Mouse (Mus musculus) thymus, postnatal 36 days (tissue): ENCODE data around the gene Zfp941.
A peak's percentile ranks its signal among the peaks of the same experiment; 100 is the strongest.

Source experiments
- DNase-seq, 2 experiments: peaks; one replicate each; pipeline ENCODE4 v3.0.0; 2022; ENCODE audit warnings: mixed read lengths in 2 of 2

The Zfp941 gene

GRCm38 (mm10) chr7:140821653-140822329 is at the start of gene Zfp941:
TSS of gene Zfp941 (minus strand) at chr7:140822178.
- DNase-seq = no peak

DNA sequence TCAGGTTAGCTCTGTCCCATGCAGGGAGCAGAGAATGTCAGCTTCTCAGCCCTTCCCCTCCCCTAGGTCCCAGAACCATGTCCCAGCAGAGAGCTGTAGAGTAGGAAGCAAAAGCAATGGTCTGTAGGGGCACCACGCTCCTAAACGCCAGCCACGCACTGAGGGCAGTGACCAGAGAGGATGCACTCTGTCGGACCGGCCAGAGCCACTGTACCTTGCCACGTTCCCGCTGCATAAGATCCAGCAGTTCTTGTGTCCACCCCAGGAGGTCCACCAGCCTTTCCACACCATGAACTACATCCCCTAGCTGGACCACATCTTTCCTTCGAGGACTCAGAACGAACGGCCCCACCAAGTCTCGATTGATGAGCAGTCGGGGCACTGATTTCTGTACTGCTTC is 42.8 kb upstream of the Zfp941 start:
- DNase-seq = no peak

DNA sequence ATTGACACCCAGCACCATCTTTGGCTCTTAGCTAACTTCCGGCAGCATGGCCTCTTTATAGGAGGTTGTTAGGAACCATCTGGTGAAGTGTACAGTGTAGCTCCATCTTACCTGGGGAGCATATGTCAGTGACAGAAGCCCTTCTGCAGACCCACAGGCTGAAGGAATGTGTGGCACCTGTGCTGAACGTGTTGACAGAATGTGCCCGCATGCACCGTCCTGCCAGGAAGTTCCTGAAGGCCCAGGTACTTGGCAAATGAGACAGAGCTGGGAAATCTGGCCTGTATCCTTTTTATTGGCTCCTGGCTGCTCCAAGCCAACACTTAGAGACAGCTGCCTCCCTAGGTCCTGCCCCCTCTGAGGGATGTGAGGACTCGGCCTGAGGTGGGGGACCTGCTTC is 38.8 kb upstream of the Zfp941 start:
- no peak for DNase-seq

GRCm38 (mm10) chr7:140859997-140860396 is 38.0 kb upstream of the Zfp941 start:
- DNase-seq = no peak

GRCm38 (mm10) chr7:140858746-140859145 is 36.8 kb upstream of the Zfp941 start:
- no peak for DNase-seq

- no peak for DNase-seq
Observed at GRCm38 (mm10) chr7:140857550-140858505, 35.9 kb upstream of the Zfp941 start, which contains the start of gene Bet1l. TSS of gene Bet1l (minus strand) at chr7:140857577.

DNA sequence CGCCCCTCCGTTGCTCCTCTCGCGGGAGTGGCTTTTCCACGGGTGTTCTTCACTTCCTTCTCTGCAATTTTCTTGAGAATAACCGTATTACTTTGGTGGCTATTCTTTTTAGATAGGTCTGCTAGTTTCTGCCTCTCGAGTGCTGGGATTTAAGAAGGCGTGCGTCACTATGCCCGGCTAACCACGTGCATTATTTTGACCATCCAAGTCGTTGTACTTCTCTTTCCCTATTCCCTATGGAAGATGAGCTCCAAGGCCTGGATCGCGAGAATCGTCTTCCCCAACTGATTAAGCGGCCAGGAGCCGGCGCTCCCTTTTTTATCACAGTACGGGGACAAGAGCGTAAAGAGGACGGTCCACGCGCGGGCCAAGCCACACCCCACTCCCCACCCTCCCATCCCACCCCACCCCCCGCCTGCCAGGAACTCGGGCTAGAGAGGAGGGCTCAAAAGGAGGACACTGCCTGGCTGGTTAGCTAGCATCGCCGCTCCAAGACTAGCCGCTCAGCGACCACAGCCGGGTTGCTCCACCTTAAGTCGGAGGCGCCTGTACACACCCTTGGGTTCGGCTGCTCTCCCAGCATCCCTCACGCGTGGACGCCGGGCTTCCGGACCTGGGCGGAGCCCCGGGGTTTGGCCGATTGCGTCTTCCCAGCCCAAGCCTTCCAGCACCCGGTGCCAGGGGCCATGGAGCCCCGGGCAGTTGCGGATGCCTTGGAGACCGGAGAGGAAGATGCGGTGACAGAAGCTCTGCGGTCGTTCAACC is 35.0 kb upstream of the Zfp941 start, which contains the start of gene Ric8a:
Gene Ric8a, plus strand, starts transcription at position 173 of the 765 bp plus-strand sequence.
- peak; percentile 84 to 86 for DNase-seq

DNA sequence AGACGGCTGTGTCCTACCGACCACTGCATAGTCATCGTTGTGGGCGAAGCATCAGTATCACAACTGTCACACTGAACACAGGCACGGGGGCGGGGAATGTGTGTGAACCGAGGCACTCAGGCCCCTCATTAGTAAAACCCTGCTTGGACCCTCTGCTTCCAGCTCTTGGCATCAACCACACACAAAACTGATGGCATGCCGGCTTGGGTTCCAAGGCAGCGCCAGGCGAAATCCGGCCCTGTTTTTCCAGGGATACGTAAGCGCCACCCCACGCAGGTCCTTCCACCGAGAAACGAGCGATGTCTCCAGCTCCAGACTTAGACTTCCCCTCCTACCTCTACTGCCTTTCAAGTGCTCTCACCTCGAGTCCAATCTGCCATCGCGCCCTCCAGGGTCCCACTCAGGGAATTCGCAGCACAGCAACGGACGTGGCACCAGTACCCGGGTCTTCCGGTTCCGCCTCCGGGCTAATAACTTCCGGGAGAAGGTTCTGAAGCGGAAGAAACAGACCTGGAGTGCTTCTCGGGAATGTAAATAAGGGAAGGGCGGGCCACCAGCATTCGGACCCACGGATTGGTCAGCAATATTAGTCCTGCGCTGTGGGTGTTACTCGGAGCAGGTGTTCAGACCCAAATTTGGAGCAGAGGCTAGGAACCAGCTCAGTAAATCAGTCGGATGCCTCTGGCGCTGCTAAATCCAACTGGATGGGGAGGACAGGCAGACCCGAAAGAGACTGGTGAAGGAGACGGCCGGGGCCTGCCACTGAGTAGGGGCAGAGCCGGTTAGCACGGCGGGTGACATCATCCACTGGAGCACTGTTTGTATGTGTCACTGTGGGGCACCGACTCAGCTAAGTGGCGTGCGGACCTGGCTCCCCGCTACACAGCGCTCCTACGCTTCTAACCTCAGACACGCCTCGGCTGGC is 34.1 kb upstream of the Zfp941 start, which contains the start of gene Gm45785:
Gene Gm45785, minus strand, starts transcription at position 472 of the 925 bp plus-strand sequence.
- peak; percentile 45 to 58 for DNase-seq

DNA sequence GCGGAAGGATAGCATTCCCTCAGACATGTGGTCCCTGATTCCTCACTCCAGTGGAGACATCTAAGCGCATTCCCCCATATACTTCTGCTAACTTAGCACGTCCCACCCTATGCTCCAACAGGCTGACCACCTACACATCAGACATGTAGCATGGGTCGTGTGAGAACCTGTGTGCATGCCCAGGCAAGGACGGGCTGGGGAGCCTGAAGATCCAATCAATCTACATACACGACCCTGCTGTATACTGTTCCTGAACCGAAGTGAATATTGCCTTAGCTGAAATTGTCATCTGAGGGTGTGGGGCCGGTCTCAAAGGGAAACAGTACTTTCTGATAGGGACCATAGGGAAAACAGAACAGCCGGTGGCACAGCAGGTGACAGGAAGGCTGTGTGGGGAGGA is 33.2 kb upstream of the Zfp941 start:
- DNase-seq = no peak

DNA sequence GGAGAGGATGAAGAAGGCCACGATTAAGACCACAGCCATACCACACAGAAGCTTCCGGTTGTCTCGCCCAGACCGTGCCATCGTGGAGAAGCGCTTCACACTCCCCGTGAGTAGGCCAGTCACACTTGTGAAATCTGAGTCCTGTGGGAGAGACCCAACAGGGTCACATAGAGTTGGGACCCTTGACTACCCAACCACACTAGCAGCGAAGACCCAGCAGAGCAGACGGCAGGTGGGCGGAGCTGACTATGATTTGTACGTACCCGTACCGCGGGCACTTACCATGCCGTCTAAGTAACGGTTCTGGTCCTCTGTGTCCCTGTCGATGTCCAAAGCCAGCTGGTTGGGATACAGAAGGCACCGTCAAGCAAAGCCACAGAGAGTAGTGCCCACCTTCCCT is 32.5 kb upstream of the Zfp941 start:
- DNase-seq = no peak

GRCm38 (mm10) chr7:140853386-140853785 is 31.4 kb upstream of the Zfp941 start:
- DNase-seq = no peak

GRCm38 (mm10) chr7:140851916-140852315 is 29.9 kb upstream of the Zfp941 start:
- no peak for DNase-seq

DNA sequence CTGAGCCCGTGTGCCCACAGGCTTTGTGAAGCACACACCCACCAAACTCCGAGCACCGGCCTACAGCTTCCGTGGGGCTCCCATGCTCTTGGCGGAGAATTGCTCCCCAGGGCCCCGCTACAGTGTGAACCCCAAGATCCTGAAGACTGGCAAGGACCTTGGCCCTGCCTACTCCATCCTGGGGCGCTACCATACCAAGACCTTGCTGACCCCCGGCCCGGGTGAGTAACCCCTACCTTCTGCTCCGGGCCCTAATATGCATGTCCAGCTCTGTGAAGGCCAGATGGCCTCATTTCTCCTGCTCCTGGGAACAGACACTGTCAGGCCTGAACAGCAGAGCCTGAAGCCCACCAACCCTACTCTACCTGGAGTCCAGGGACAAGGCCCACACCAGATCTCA is 26.6 kb upstream of the Zfp941 start:
- DNase-seq = no peak

GRCm38 (mm10) chr7:140847755-140848580 is 26.0 kb upstream of the Zfp941 start, which contains the start of gene Odf3:
TSS of gene Odf3 (plus strand) at chr7:140847805.
- no peak for DNase-seq

GRCm38 (mm10) chr7:140846676-140847075 is 24.7 kb upstream of the Zfp941 start:
- no peak for DNase-seq

DNA sequence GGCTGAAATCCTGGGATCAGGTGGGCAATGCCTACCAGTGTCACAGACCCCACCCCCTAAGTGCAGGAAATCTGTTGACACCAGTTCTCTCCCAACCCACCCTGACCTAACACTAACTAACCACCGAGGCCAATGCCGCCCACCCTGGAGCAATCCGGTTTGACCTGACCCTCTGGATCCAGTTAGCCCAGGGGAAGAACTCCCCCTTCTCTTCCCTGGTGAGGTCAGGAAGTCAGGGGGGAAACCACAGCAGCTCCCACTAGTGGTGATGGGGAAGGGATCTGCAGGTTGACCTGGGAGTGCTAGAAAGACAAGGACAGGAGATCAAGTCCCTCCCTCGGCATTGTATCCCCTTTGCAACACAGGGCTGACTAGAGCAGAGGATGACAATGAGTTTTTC is 23.7 kb upstream of the Zfp941 start:
- no peak for DNase-seq

DNA sequence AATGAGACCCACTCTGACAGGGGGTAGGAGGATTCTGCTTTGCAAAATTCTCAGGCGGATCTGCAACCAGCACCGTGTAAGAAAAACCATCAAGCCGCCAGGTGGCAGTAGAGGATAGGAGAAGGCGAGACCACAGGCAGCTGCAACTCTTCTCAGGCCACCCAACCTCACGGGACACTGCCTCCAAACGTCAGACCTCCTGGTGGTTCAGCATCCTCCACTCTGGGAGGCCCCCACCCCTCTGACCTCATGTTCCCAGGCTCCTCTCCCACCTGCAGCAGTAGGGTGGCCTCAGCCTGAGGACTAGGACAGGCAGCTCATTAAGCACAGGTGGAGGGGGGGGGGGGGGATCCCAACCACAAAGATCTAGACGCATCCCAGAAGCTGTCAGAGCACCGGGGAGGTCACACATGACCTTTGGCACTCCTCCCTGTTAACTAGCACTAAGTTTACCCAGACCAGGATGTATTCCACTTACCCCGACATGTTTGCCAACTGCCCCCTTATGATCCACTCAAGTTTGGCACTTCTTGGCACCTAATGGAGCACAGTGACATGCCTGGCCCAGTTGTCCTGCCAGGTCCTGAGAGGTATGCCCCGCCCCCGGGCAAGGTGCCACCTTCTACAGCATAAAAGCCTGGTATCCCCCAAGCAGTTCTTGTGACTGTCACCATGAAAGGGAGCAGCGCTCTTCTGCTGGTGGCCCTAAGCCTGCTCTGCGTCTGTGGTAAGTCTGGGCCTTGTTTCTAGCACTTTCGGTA is 23.1 kb upstream of the Zfp941 start, which contains the start of gene Scgb1c1:
Gene Scgb1c1, plus strand, starts transcription at position 643 of the 761 bp plus-strand sequence.
- DNase-seq = peak; percentile 82 to 90

DNA sequence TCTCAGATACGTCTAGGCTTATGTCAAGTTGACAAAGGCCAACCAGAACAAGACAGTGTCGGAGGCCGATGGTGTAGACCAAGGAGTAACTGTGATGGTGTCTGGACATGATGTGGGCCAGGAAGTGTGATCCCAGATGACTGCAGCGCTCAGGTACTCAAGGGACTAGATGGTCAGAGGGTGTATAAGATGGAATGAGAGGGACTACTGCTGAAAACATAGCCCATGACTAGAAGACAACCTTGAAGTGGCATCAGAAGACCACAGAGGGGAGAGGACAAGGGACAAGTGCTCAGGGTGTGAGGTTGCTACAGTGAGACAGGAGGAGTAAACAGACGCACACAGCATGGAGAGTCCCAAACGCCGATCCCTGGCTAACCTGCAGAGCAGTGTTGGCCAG is 21.8 kb upstream of the Zfp941 start:
- no peak for DNase-seq
